Mouse (Mus musculus) spleen, embryonic (tissue): ENCODE measurements at regions not wholly inside any gene's neighbourhood (a gene's known extent, or its start where the extent isn't known, plus 50 kb on each side); places are given as distances from the start of the nearest gene placed in this dataset.

Experiments used
- CTCF ChIA-PET: fragments of 350-600 bp; sonication (Branson Sonifier 250); formaldehyde crosslinking; loops from one replicate; lab custom pipeline; 2022; lab: Charles Lee

- CTCF ChIA-PET, result no interaction called here
Observed at GRCm38 (mm10) chr8:128284816-128285215, 73.6 kb upstream of the Nrp1 start.

GRCm38 (mm10) chr8:128290076-128290475 is 68.3 kb upstream of the Nrp1 start:
- CTCF ChIA-PET, result no interaction called here

GRCm38 (mm10) chr8:128292394-128292793 is 66.0 kb upstream of the Nrp1 start:
- CTCF ChIA-PET, result no interaction called here

GRCm38 (mm10) chr8:128296728-128297380 is 61.5 kb upstream of the Nrp1 start:
- CTCF ChIA-PET, result no interaction called here

- CTCF ChIA-PET, result no interaction called here
Observed at GRCm38 (mm10) chr8:128302322-128302721, 56.1 kb upstream of the Nrp1 start.
